Mouse (Mus musculus): ENCODE measurements around the gene Dhrs1. TPM values are rescaled to one million over a fixed set of nuclear protein-coding genes. Genes with fewer than 3 reads are reported as not detected.

Gene Dhrs1
- 41.5 and 50.2 TPM in 2 replicates for polyA plus RNA-seq (2015; fragmentation: Nextera tagmentation; extraction: Ambion mirVana)

GRCm38 (mm10) chr14:55745180-55745860 is at the start of gene Dhrs1, which contains the start of gene Nop9:
Gene Dhrs1, minus strand, starts transcription at chr14:55745690.
Gene Nop9, plus strand, starts transcription at chr14:55745693.

GRCm38 (mm10) chr14:55788256-55789050 is 43.0 kb upstream of the Dhrs1 start, which contains the start of gene Ripk3:
Gene Ripk3, minus strand, starts transcription at chr14:55788865.

GRCm38 (mm10) chr14:55783958-55784235 is 38.4 kb upstream of the Dhrs1 start, which contains the start of gene Adcy4:
Gene Adcy4, minus strand, starts transcription at chr14:55784095.

GRCm38 (mm10) chr14:55765696-55766095 is 20.2 kb upstream of the Dhrs1 start, which contains the start of gene Ltb4r1:
Gene Ltb4r1, plus strand, starts transcription at chr14:55765962.

GRCm38 (mm10) chr14:55761163-55761562 is 15.7 kb upstream of the Dhrs1 start, which contains the start of gene Ltb4r2:
Gene Ltb4r2, plus strand, starts transcription at chr14:55761428.

GRCm38 (mm10) chr14:55758363-55758784 is 12.9 kb upstream of the Dhrs1 start, which contains the start of gene Cideb:
Gene Cideb, minus strand, starts transcription at chr14:55758458.

GRCm38 (mm10) chr14:55721700-55722437 is 23.6 kb downstream of the Dhrs1 start, which contains the start of gene Rabggta:
Gene Rabggta, minus strand, starts transcription at chr14:55722263.

GRCm38 (mm10) chr14:55713729-55714122 is 31.8 kb downstream of the Dhrs1 start, which contains the start of gene Tgm1:
Gene Tgm1, minus strand, starts transcription at chr14:55713926.

Other genes with a start within 250 kb of the Dhrs1 start
- gene Cpne6, start 235.2 kb downstream of the Dhrs1 start, polyA plus RNA-seq (2015; fragmentation: Nextera tagmentation; extraction: Ambion mirVana): not detected in 2 replicates
- gene Nrl, start 220.7 kb downstream of the Dhrs1 start, polyA plus RNA-seq (2015; fragmentation: Nextera tagmentation; extraction: Ambion mirVana): not detected in 2 replicates
- 15.8 and 17.4 TPM in 2 replicates for gene Pck2, start 205.4 kb downstream of the Dhrs1 start, polyA plus RNA-seq (2015; fragmentation: Nextera tagmentation; extraction: Ambion mirVana)
- gene Dcaf11, start 185.7 kb downstream of the Dhrs1 start, polyA plus RNA-seq (2015; fragmentation: Nextera tagmentation; extraction: Ambion mirVana): 45.2 and 45.3 TPM in 2 replicates
- gene A730061H03Rik, start 185.3 kb downstream of the Dhrs1 start, polyA plus RNA-seq (2015; fragmentation: Nextera tagmentation; extraction: Ambion mirVana): 1.2 and 1.5 TPM in 2 replicates
- gene Fitm1, start 170.1 kb downstream of the Dhrs1 start, polyA plus RNA-seq (2015; fragmentation: Nextera tagmentation; extraction: Ambion mirVana): 342 and 394 TPM in 2 replicates
- 88.6 and 106 TPM in 2 replicates for gene Psme1, start 167.6 kb downstream of the Dhrs1 start, polyA plus RNA-seq (2015; fragmentation: Nextera tagmentation; extraction: Ambion mirVana)
- gene Emc9, start 160.4 kb downstream of the Dhrs1 start, polyA plus RNA-seq (2015; fragmentation: Nextera tagmentation; extraction: Ambion mirVana): 63.2 and 67.4 TPM in 2 replicates
- 186 and 262 TPM in 2 replicates for gene Psme2, start 154.6 kb downstream of the Dhrs1 start, polyA plus RNA-seq (2015; fragmentation: Nextera tagmentation; extraction: Ambion mirVana)
- gene Rnf31, start 154.0 kb downstream of the Dhrs1 start, polyA plus RNA-seq (2015; fragmentation: Nextera tagmentation; extraction: Ambion mirVana): 10.3 and 13.4 TPM in 2 replicates
- gene Irf9, start 142.1 kb downstream of the Dhrs1 start, polyA plus RNA-seq (2015; fragmentation: Nextera tagmentation; extraction: Ambion mirVana): 11.4 and 12.2 TPM in 2 replicates
- 1.8 and 1.9 TPM in 2 replicates for gene Rec8, start 127.7 kb downstream of the Dhrs1 start, polyA plus RNA-seq (2015; fragmentation: Nextera tagmentation; extraction: Ambion mirVana)
- gene Ipo4, start 109.7 kb downstream of the Dhrs1 start, polyA plus RNA-seq (2015; fragmentation: Nextera tagmentation; extraction: Ambion mirVana): 52.7 and 61.0 TPM in 2 replicates
- gene Gm49378, start 107.8 kb downstream of the Dhrs1 start, polyA plus RNA-seq (2015; fragmentation: Nextera tagmentation; extraction: Ambion mirVana): 1.3 and 2.0 TPM in 2 replicates
- 48.0 and 52.2 TPM in 2 replicates for gene Tm9sf1, start 101.9 kb downstream of the Dhrs1 start, polyA plus RNA-seq (2015; fragmentation: Nextera tagmentation; extraction: Ambion mirVana)
- gene Tssk4, start 95.5 kb downstream of the Dhrs1 start, polyA plus RNA-seq (2015; fragmentation: Nextera tagmentation; extraction: Ambion mirVana): 0.24 and 0.32 TPM in 2 replicates
- 29.8 and 35.3 TPM in 2 replicates for gene Mdp1, start 85.2 kb downstream of the Dhrs1 start, polyA plus RNA-seq (2015; fragmentation: Nextera tagmentation; extraction: Ambion mirVana)
- gene Gmpr2, start 73.7 kb downstream of the Dhrs1 start, polyA plus RNA-seq (2015; fragmentation: Nextera tagmentation; extraction: Ambion mirVana): 15.1 and 16.5 TPM in 2 replicates
- gene Nedd8, start 73.6 kb downstream of the Dhrs1 start, polyA plus RNA-seq (2015; fragmentation: Nextera tagmentation; extraction: Ambion mirVana): 356 and 376 TPM in 2 replicates
- gene Tinf2, start 63.9 kb downstream of the Dhrs1 start, polyA plus RNA-seq (2015; fragmentation: Nextera tagmentation; extraction: Ambion mirVana): 14.2 and 15.0 TPM in 2 replicates
- gene Tgm1, start 31.8 kb downstream of the Dhrs1 start, polyA plus RNA-seq (2015; fragmentation: Nextera tagmentation; extraction: Ambion mirVana): 0.35 and 1.9 TPM in 2 replicates
- gene Rabggta, start 23.4 kb downstream of the Dhrs1 start, polyA plus RNA-seq (2015; fragmentation: Nextera tagmentation; extraction: Ambion mirVana): 12.8 and 13.3 TPM in 2 replicates
- 14.6 and 17.5 TPM in 2 replicates for gene Nop9, start within 50 bp of the Dhrs1 start, polyA plus RNA-seq (2015; fragmentation: Nextera tagmentation; extraction: Ambion mirVana)
- 0.11 and 0.12 TPM in 2 replicates for gene Cideb, start 12.8 kb upstream of the Dhrs1 start, polyA plus RNA-seq (2015; fragmentation: Nextera tagmentation; extraction: Ambion mirVana)
- 0.23 and 0.41 TPM in 2 replicates for gene Ltb4r2, start 15.7 kb upstream of the Dhrs1 start, polyA plus RNA-seq (2015; fragmentation: Nextera tagmentation; extraction: Ambion mirVana)
- gene Ltb4r1, start 20.3 kb upstream of the Dhrs1 start, polyA plus RNA-seq (2015; fragmentation: Nextera tagmentation; extraction: Ambion mirVana): 0.21 and 0.61 TPM in 2 replicates
- gene Adcy4, start 38.4 kb upstream of the Dhrs1 start, polyA plus RNA-seq (2015; fragmentation: Nextera tagmentation; extraction: Ambion mirVana): 5.0 and 5.7 TPM in 2 replicates
- 6.7 and 11.8 TPM in 2 replicates for gene Ripk3, start 43.2 kb upstream of the Dhrs1 start, polyA plus RNA-seq (2015; fragmentation: Nextera tagmentation; extraction: Ambion mirVana)
- gene Nfatc4, start 77.5 kb upstream of the Dhrs1 start, polyA plus RNA-seq (2015; fragmentation: Nextera tagmentation; extraction: Ambion mirVana): 10.9 and 11.6 TPM in 2 replicates
- 3.1 and 3.3 TPM in 2 replicates for gene Nynrin, start 108.3 kb upstream of the Dhrs1 start, polyA plus RNA-seq (2015; fragmentation: Nextera tagmentation; extraction: Ambion mirVana)
- 0.21 and 0.28 TPM in 2 replicates for gene Cbln3, start 138.7 kb upstream of the Dhrs1 start, polyA plus RNA-seq (2015; fragmentation: Nextera tagmentation; extraction: Ambion mirVana)
- gene Khnyn, start 139.3 kb upstream of the Dhrs1 start, polyA plus RNA-seq (2015; fragmentation: Nextera tagmentation; extraction: Ambion mirVana): 6.2 and 7.7 TPM in 2 replicates
- gene Sdr39u1, start 154.6 kb upstream of the Dhrs1 start, polyA plus RNA-seq (2015; fragmentation: Nextera tagmentation; extraction: Ambion mirVana): 66.3 and 69.2 TPM in 2 replicates
- gene Cma1, start 199.0 kb upstream of the Dhrs1 start, polyA plus RNA-seq (2015; fragmentation: Nextera tagmentation; extraction: Ambion mirVana): 390 and 665 TPM in 2 replicates
- 0.28 and 0.91 TPM in 2 replicates for gene Cma2, start 205.3 kb upstream of the Dhrs1 start, polyA plus RNA-seq (2015; fragmentation: Nextera tagmentation; extraction: Ambion mirVana)